15 mouse cellular contexts compared by ENCODE assay signal in genomic region chr11:95582193-95582592, GRCm38 (mm10).
"Had no signal": no experiment of that assay in that cellular context is flagged by ENCODE, and none has a peak within 500 bp of the region (broad histone marks: within the 10 kb centered on the region; RNA-seq: fewer than 3 reads in every experiment).

No protein-coding gene starts in this region.

- DNase-seq: kidney, adult 11 months; kidney, adult 8-10 months; kidney, postnatal 10 days; kidney, postnatal 36 days; left cerebral cortex, postnatal 4 days; lung, adult 18-20 months; lung, postnatal 10 days; midbrain, embryonic 14.5 days; thymus, adult 2 months; thymus, postnatal 14 days; thymus, postnatal 4 days had no signal

- H3K9me3 ChIP-seq: kidney, embryonic 15.5 days; lung, embryonic 15.5 days had no signal

- H3K4me3 ChIP-seq: kidney, embryonic 15.5 days; lung, embryonic 15.5 days had no signal

- H3K9ac ChIP-seq: kidney, embryonic 15.5 days; liver, embryonic 14.5 days; lung, embryonic 15.5 days had no signal

- H3K27ac ChIP-seq: kidney, embryonic 15.5 days; liver, embryonic 14.5 days; lung, embryonic 15.5 days had no signal

- H3K36me3 ChIP-seq: kidney, embryonic 15.5 days; lung, embryonic 15.5 days had no signal

- H3K4me2 ChIP-seq: kidney, embryonic 15.5 days; lung, embryonic 15.5 days; midbrain, embryonic 11.5 days had no signal
